Mouse (Mus musculus) limb, embryonic 14.5 days (tissue): ENCODE measurements around the gene Rpap3. TPM values are rescaled to one million over a fixed set of nuclear protein-coding genes. Genes with fewer than 3 reads are reported as not detected.

ENCODE experiments used
- ATAC-seq: fragments of 200-750 bp; cut with Nextera tagmentation; 2 replicates; pipeline ENCODE4 v1.8.0; 2017; ENCODE audit warnings: low read depth, moderate number of reproducible peaks, moderate TSS enrichment; ENCODE audit not compliant: low FRiP score
- DNase-seq: peaks from one replicate; pipeline ENCODE4 v3.0.0-alpha.2; 2015; ENCODE audit warnings: low spot score
- H3K27ac ChIP-seq: fragments of 300-500 bp; sonication (generic); replicated peaks from 2 replicates; pipeline ENCODE4 v1.5.1; 2014; ENCODE audit warnings: low read depth, mild to moderate bottlenecking, low read length, moderate library complexity, mixed read lengths
- H3K27me3 ChIP-seq: fragments of 300-500 bp; sonication (generic); 2 replicates; pipeline ENCODE4 v1.6.1; 2014; ENCODE audit warnings: low read length, mixed read lengths; ENCODE audit not compliant: control insufficient read depth, insufficient read depth
- H3K36me3 ChIP-seq: fragments of 300-500 bp; sonication (generic); 2 replicates; pipeline ENCODE4 v1.6.1; 2014; ENCODE audit warnings: mild to moderate bottlenecking, low read length, moderate library complexity, mixed read lengths; ENCODE audit not compliant: control insufficient read depth, insufficient read depth
- H3K4me1 ChIP-seq: fragments of 300-500 bp; sonication (generic); 2 replicates; pipeline ENCODE4 v1.6.1; 2014; ENCODE audit warnings: antibody characterized with exemption, low read length, mixed read lengths; ENCODE audit not compliant: control insufficient read depth, insufficient read depth
- H3K4me2 ChIP-seq: fragments of 300-500 bp; sonication (generic); replicated peaks from 2 replicates; pipeline ENCODE4 v1.6.1; 2014; ENCODE audit warnings: low read depth, mild to moderate bottlenecking, low read length, moderate library complexity; ENCODE audit not compliant: severe bottlenecking
- H3K4me3 ChIP-seq: fragments of 300-500 bp; sonication (generic); replicated peaks from 2 replicates; pipeline ENCODE4 v1.5.1; 2014; ENCODE audit warnings: low read length
- H3K9ac ChIP-seq: fragments of 300-500 bp; sonication (generic); 2 replicates; pipeline ENCODE4 v1.6.1; 2014; ENCODE audit warnings: mild to moderate bottlenecking, low read depth, low read length, moderate library complexity; ENCODE audit not compliant: severe bottlenecking
- H3K9me3 ChIP-seq: fragments of 300-500 bp; sonication (generic); 2 replicates; pipeline ENCODE4 v1.6.1; 2016; ENCODE audit warnings: low read length; ENCODE audit not compliant: control insufficient read depth
- POLR2A ChIP-seq: fragments of 200-500 bp; IDR thresholded peaks from 2 replicates; pipeline ENCODE4 v1.8.0; 2012; ENCODE audit warnings: inconsistent platforms, mild to moderate bottlenecking, moderate library complexity, borderline replicate concordance; ENCODE audit not compliant: insufficient read depth, insufficient read length; ENCODE audit errors: extremely low read depth
- WGBS: fragments of 180-500 bp; shearing (Covaris S2); extraction: QIAGEN DNeasy Blood & Tissue Kit; methylation state at CpG from one replicate; pipeline ENCODE4 v1.1.7; 2014; 5-methylcytosine and 5-hydroxymethylcytosine counted together
- polyA plus RNA-seq, 2 experiments: library from polyadenylated mRNA; depleted of rRNA in 1 of 2; stranded (reverse) in 1 of 2; unstranded in 1 of 2; fragments of >200 nt; fragmentation: Nextera tagmentation in 1 of 2; extraction: Ambion mirVana in 1 of 2; gene quantifications; 2 replicates each; pipeline versions ENCODE4 v1.2.1 to v1.2.3; 2012 to 2014

Gene Rpap3
- polyA plus RNA-seq, 2 experiments: 22.7 to 31.1 TPM

DNA sequence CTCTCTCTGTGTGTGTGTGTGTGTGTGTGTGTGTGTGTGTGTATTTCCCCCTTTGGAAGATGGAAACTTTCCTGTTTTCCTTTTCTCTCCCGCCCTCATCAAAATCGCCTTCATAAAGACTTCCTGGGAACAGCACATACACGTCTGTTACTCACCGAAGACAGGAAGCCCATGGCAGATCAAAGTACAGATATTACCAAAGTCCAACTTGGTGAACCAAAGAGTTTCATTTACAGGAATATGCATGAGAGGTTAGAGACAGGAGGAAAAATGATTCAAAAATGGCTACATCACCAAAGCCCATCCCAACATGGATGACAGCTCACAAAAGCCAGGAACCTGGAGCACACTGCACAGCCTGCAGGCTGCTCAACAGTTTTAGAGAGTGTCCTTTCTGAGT lies 61.6 kb downstream of the Rpap3 start:
- Histone ChIP-seq H3K36me3 (no peaks in the 10 kb centered on the region), H3K4me2 (no peak overlapping the region), H3K4me3 (no peak overlapping the region), H3K27ac (no peak overlapping the region), H3K9me3 (0 out of 2 replicates have a peak, but pooled peaks cover 4% of the 10 kb centered on the region), H3K4me1 (no peaks in the 10 kb centered on the region), H3K27me3 (no peaks in the 10 kb centered on the region), H3K9ac (no peak overlapping the region)
- TF ChIP-seq POLR2A: no peak
- WGBS: 85% methylated on average over 4 of the region's 4 CpGs
- DNase-seq (no peak), ATAC-seq (no peak)

Other genes with a start within 250 kb of the Rpap3 start
- gene Endou, start 25.5 kb upstream of the Rpap3 start, polyA plus RNA-seq (2012; rRNA removed): 7.1 and 9.4 TPM in 2 replicates
- 8.7 and 11.6 TPM in 2 replicates for gene Endou, start 25.5 kb upstream of the Rpap3 start, polyA plus RNA-seq (2014; fragmentation: Nextera tagmentation; extraction: Ambion mirVana)
- gene Rapgef3, start 62.1 kb upstream of the Rpap3 start, polyA plus RNA-seq (2012; rRNA removed): 21.7 and 30.9 TPM in 2 replicates
- gene Rapgef3, start 62.1 kb upstream of the Rpap3 start, polyA plus RNA-seq (2014; fragmentation: Nextera tagmentation; extraction: Ambion mirVana): 8.0 and 8.4 TPM in 2 replicates
- 23.4 and 29.1 TPM in 2 replicates for gene Slc48a1, start 72.7 kb upstream of the Rpap3 start, polyA plus RNA-seq (2012; rRNA removed)
- gene Slc48a1, start 72.7 kb upstream of the Rpap3 start, polyA plus RNA-seq (2014; fragmentation: Nextera tagmentation; extraction: Ambion mirVana): 46.2 and 47.3 TPM in 2 replicates
- gene Hdac7, start 138.7 kb upstream of the Rpap3 start, polyA plus RNA-seq (2012; rRNA removed): 79.3 and 113 TPM in 2 replicates
- 36.5 and 39.5 TPM in 2 replicates for gene Hdac7, start 138.7 kb upstream of the Rpap3 start, polyA plus RNA-seq (2014; fragmentation: Nextera tagmentation; extraction: Ambion mirVana)
- gene Vdr, start 204.8 kb upstream of the Rpap3 start, polyA plus RNA-seq (2012; rRNA removed): 3.4 and 4.0 TPM in 2 replicates
- gene Vdr, start 204.8 kb upstream of the Rpap3 start, polyA plus RNA-seq (2014; fragmentation: Nextera tagmentation; extraction: Ambion mirVana): 1.9 and 2.0 TPM in 2 replicates